In the genomic region with DNA sequence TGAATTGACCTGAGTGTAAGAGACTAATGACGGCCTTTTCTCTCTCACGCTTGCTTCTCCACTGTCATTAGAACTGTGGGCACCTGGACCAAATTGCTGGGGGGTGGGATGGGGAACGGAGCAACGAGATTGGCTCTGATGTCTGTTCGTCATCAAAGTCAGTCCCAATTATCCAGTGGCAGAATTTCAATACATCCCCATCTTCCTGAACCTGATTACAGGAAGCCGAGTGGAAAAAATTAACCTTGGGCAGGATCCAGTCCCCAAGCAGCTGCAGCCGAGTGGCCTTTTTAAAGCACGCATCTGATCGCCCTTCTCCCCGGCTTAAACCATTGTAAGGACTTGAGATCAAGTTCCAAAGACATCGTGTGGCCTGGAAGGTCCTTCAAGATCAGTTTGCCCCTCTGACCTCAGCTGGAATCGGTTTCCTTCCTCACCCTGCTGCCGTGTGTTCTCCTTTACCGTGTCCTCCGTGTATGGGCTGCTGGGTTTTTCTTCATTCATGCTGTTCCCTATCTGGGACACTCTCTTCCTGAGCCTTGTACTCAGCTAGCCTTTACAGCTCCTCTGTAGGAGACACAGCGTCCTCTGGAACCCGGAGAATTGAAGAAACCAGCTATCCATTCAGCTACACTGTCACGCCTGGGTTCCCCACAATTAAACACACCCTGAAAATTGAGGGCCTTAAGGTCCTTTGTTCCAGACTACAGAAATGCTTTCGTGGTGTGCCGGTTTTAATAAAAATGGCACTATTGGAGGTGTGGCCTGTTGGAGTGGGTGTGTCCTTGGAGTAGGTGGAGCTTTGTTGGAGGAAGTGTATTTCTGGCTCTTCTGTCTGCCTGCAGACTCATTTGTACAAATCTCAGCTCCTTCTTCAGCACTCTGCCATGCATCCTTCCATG, we compare ENCODE assay signal across 1 mouse cellular context.
TF ChIP-seq lines count a peak whose summit lies in the region.

No protein-coding gene starts in this region.

TF ChIP-seq in MEL, 35 proteins besides CTCF, POLR2A, EP300 and RAD21 (continued from another document):
- TF ChIP-seq ZMIZ1 (IDR thresholded peaks at IDR 0.05; ENCODE audit: low read depth, low read length) (0 out of 2 replicates have a peak, but pooled peaks have one; percentile 37), MXI1 (IDR thresholded peaks at IDR 0.05; ENCODE audit: low read depth, low read length) (peak; percentile 58; the same call in 1 of the 2 replicates), NRF1 (IDR thresholded peaks at IDR 0.05; ENCODE audit: insufficient read depth, low read depth, low read length, poor library complexity, severe bottlenecking) (no peak), MYB (IDR thresholded peaks at IDR 0.05; ENCODE audit: low read depth, low read length) (no peak), USF1 (IDR thresholded peaks at IDR 0.05; ENCODE audit: low read depth, low read length) (no peak), SIN3A (IDR thresholded peaks at IDR 0.05; ENCODE audit: low read length) (no peak), KAT2A (conservative IDR thresholded peaks at IDR 0.05; ENCODE audit: low read depth, low read length) (no peak), CHD2 (IDR thresholded peaks at IDR 0.05; ENCODE audit: low read length) (no peak), TBP (IDR thresholded peaks at IDR 0.05; ENCODE audit: low read depth, low read length) (peak; percentile 92), ELF1 (IDR thresholded peaks at IDR 0.05; ENCODE audit: low read depth, low read length) (no peak), GABPA (IDR thresholded peaks at IDR 0.05; ENCODE audit: low read depth, low read length) (no peak), BHLHE40 (IDR thresholded peaks at IDR 0.05; ENCODE audit: borderline replicate concordance, low read depth, low read length) (no peak), POLR2AphosphoS5 (IDR thresholded peaks at IDR 0.05; ENCODE audit: borderline replicate concordance, low read depth, low read length) (no peak), SMC3 (IDR thresholded peaks at IDR 0.05; ENCODE audit: low read depth, low read length) (no peak), TAL1 (IDR thresholded peaks at IDR 0.05; ENCODE audit: low read length) (no peak), POLR2AphosphoS2 (IDR thresholded peaks at IDR 0.05; ENCODE audit: low read length) (peak; percentile 42; the same call in 1 of the 2 replicates)
